8 mouse cellular contexts compared by ENCODE assay signal in genomic region chr2:167933397-167933796, GRCm38 (mm10). TPM values are rescaled to one million over a fixed set of nuclear protein-coding genes. Genes with fewer than 3 reads are reported as not detected.
DNase-seq lines count a peak whose midpoint lies in the region; ATAC-seq and TF ChIP-seq lines count a peak whose summit lies in the region.

No protein-coding gene starts in this region.

- 28% methylated on average over 7 of the region's 7 CpGs for WGBS in heart, postnatal 0 days
- whole genome bisulfite sequencing in hindbrain, embryonic 14.5 days: 32% methylated on average over 7 of the region's 7 CpGs
- WGBS in midbrain, embryonic 14.5 days: 15% methylated on average over 7 of the region's 7 CpGs

- H3K4me1 ChIP-seq in heart, postnatal 0 days (ENCODE audit: control insufficient read depth, insufficient read depth): peaks cover 46% of the 10 kb centered on the region
- H3K4me1 ChIP-seq in hindbrain, embryonic 14.5 days (replicated peaks; ENCODE audit: control insufficient read depth, insufficient read depth, low read length): peaks cover 34% of the 10 kb centered on the region
- peaks cover 29% of the 10 kb centered on the region for H3K4me1 ChIP-seq in midbrain, embryonic 14.5 days (ENCODE audit: control insufficient read depth, insufficient read depth, low read length)

- no peak for DNase-seq in heart, postnatal 0 days (ENCODE audit: low spot score)
- no peak for DNase-seq in heart, postnatal 25 days (ENCODE audit: low spot score)
- peak; percentile 29 for DNase-seq in brain, embryonic 14.5 days (ENCODE audit: low read depth)
- no peak for DNase-seq in hindbrain, embryonic 14.5 days (ENCODE audit: low spot score)
- peak; percentile 33 for DNase-seq in midbrain, embryonic 14.5 days
- DNase-seq in urinary bladder, adult 18-20 months (ENCODE audit: low spot score in 2 of 2): no peak
- DNase-seq in c-Kit-positive CD71-positive TER-119-positive erythroid progenitor cells, embryonic 14.5 days (ENCODE audit: low spot score): no peak

- H3K9ac ChIP-seq in heart, postnatal 0 days (replicated peaks; ENCODE audit: low read depth, low read length): peak overlapping the region; percentile 93
- H3K9ac ChIP-seq in hindbrain, embryonic 14.5 days: peak overlapping the region; percentile 94
- H3K9ac ChIP-seq in midbrain, embryonic 14.5 days (replicated peaks; ENCODE audit: low read length): peak overlapping the region; percentile 94

- TF ChIP-seq EP300 in heart, postnatal 0 days (IDR thresholded peaks at IDR 0.05; ENCODE audit: low read depth): no peak

- no peak for TF ChIP-seq POLR2A in brain, embryonic 14.5 days (IDR thresholded peaks at IDR 0.05; ENCODE audit: borderline replicate concordance, extremely low read depth, insufficient read depth, insufficient read length, poor library complexity, severe bottlenecking)

- no peak overlapping the region for H3K27ac ChIP-seq in heart, postnatal 0 days (ENCODE audit: low read depth)
- no peak overlapping the region for H3K27ac ChIP-seq in hindbrain, embryonic 14.5 days
- 0 out of 2 replicates have a peak overlapping the region, but pooled peaks have one; percentile 82 for H3K27ac ChIP-seq in midbrain, embryonic 14.5 days (replicated peaks; ENCODE audit: low read depth, low read length)

- H3K9me3 ChIP-seq in heart, postnatal 0 days (replicated peaks; ENCODE audit: control insufficient read depth, low read length): no peaks in the 10 kb centered on the region
- no peaks in the 10 kb centered on the region for H3K9me3 ChIP-seq in hindbrain, embryonic 14.5 days (ENCODE audit: control insufficient read depth, low read length)
- no peaks in the 10 kb centered on the region for H3K9me3 ChIP-seq in midbrain, embryonic 14.5 days (ENCODE audit: control insufficient read depth, low read length)

- no peak for TF ChIP-seq CTCF in heart, postnatal 0 days (IDR thresholded peaks at IDR 0.05; ENCODE audit: low read depth)
- TF ChIP-seq CTCF in brain, embryonic 14.5 days (IDR thresholded peaks at IDR 0.05; ENCODE audit: borderline replicate concordance, extremely low read depth, insufficient read depth, insufficient read length): no peak

- H3K27me3 ChIP-seq in heart, postnatal 0 days (ENCODE audit: control insufficient read depth, insufficient read depth, low read length): no peaks in the 10 kb centered on the region
- H3K27me3 ChIP-seq in hindbrain, embryonic 14.5 days (ENCODE audit: control insufficient read depth, insufficient read depth, low read length): no peaks in the 10 kb centered on the region
- no peaks in the 10 kb centered on the region for H3K27me3 ChIP-seq in midbrain, embryonic 14.5 days (ENCODE audit: control insufficient read depth, insufficient read depth, low read length)

- no peaks in the 10 kb centered on the region for H3K36me3 ChIP-seq in heart, postnatal 0 days (replicated peaks; ENCODE audit: control insufficient read depth, insufficient read depth, low read length)
- no peaks in the 10 kb centered on the region for H3K36me3 ChIP-seq in hindbrain, embryonic 14.5 days (replicated peaks; ENCODE audit: control insufficient read depth, insufficient read depth)
- no peaks in the 10 kb centered on the region for H3K36me3 ChIP-seq in midbrain, embryonic 14.5 days (ENCODE audit: control insufficient read depth, insufficient read depth, low read length)

- ATAC-seq in heart, postnatal 0 days (ENCODE audit: insufficient read depth, low read depth): no peak
- ATAC-seq in hindbrain, embryonic 14.5 days (ENCODE audit: low FRiP score): no peak
- no peak for ATAC-seq in midbrain, embryonic 14.5 days (ENCODE audit: low FRiP score, low TSS enrichment)
- no peak for ATAC-seq in inflammation-experienced regulatory T-cells, adult 6 months

- intact Hi-C loops in heart, postnatal 25 days (cut with DNase I): no loop called here

- peak overlapping the region; percentile 77 for H3K4me2 ChIP-seq in heart, postnatal 0 days (ENCODE audit: low read depth, low read length)
- H3K4me2 ChIP-seq in hindbrain, embryonic 14.5 days (replicated peaks): peak overlapping the region; percentile 73
- peak overlapping the region; percentile 59 for H3K4me2 ChIP-seq in midbrain, embryonic 14.5 days (ENCODE audit: low read length)

- peak overlapping the region; percentile 92 for H3K4me3 ChIP-seq in heart, postnatal 0 days (ENCODE audit: low read depth, low read length)
- peak overlapping the region; percentile 91 for H3K4me3 ChIP-seq in hindbrain, embryonic 14.5 days (replicated peaks; ENCODE audit: low read length)
- peak overlapping the region; percentile 95 for H3K4me3 ChIP-seq in midbrain, embryonic 14.5 days (replicated peaks; ENCODE audit: low read depth, low read length)

RNA-seq across cellular contexts. Expression of gene Ptpn1, which starts 1.5 kb away (rescaled TPM):
- 22.0 and 28.8 TPM in 2 replicates for total RNA-seq in heart, postnatal 0 days (2014; rRNA removed; ENCODE audit: low replicate concordance)
- polyA plus RNA-seq in heart, postnatal 0 days (2015; fragmentation: Nextera tagmentation; extraction: Ambion mirVana): 36.5 and 37.9 TPM in 2 replicates
- total RNA-seq in heart, postnatal 25 days (2021): 10 to 100 TPM; 21.9 to 23.4 TPM
- 60.2 and 62.4 TPM in 2 replicates for polyA plus RNA-seq in brain, embryonic 14.5 days (2012; rRNA removed)
- polyA plus RNA-seq in hindbrain, embryonic 14.5 days (2014; fragmentation: Nextera tagmentation; extraction: Ambion mirVana): 62.3 and 69.3 TPM in 2 replicates
- polyA plus RNA-seq in midbrain, embryonic 14.5 days (2014; fragmentation: Nextera tagmentation; extraction: Ambion mirVana): 53.1 and 81.9 TPM in 2 replicates
- 100 to 1,000 TPM; 121 to 180 (median 127) TPM for polyA plus RNA-seq in inflammation-experienced regulatory T-cells, adult 6 months (2017; shearing (Covaris generic))

Comparison
In these comparisons a context has a peak if more than half of its experiments do, and no peak if none do; other contexts are left out.
1. DNase-seq: peak in brain, embryonic 14.5 days (single experiment) and midbrain, embryonic 14.5 days (single experiment); none in heart, postnatal 0 days (single experiment), heart, postnatal 25 days (single experiment), hindbrain, embryonic 14.5 days (single experiment), urinary bladder, adult 18-20 months (0 of 2) and c-Kit-positive CD71-positive TER-119-positive erythroid progenitor cells, embryonic 14.5 days (single experiment).
2. Peak in every context shown above with its lines, with median percentiles within 50 percentile points of each other: H3K4me2 ChIP-seq, H3K4me3 ChIP-seq and H3K9ac ChIP-seq.